Mouse (Mus musculus) ES-E14 (cell line): ENCODE measurements around the gene Msn.

Experiments
- HCFC1 ChIP-seq: IDR thresholded peaks from 2 replicates; pipeline ENCODE4 v1.6.1; 2012; ENCODE audit warnings: low read length, inconsistent platforms, borderline replicate concordance; ENCODE audit not compliant: insufficient read depth
- MAFK ChIP-seq: IDR thresholded peaks from 2 replicates; pipeline ENCODE4 v1.6.1; 2014; ENCODE audit warnings: mild to moderate bottlenecking, low read depth, low read length, inconsistent platforms; ENCODE audit not compliant: insufficient read depth
- ZC3H11A ChIP-seq: IDR thresholded peaks from 2 replicates; pipeline ENCODE4 v1.6.1; 2012; ENCODE audit warnings: low read depth, mild to moderate bottlenecking, inconsistent platforms, low read length, borderline replicate concordance

GRCm38 (mm10) chrX:96153362-96153761, 57.5 kb downstream of the Msn start:
- TF ChIP-seq ZC3H11A (no peak), MAFK (no peak), HCFC1 (no peak)
